Mouse (Mus musculus) kidney, embryonic 16.5 days (tissue): ENCODE measurements at regions not wholly inside any gene's neighbourhood (a gene's known extent, or its start where the extent isn't known, plus 50 kb on each side); places are given as distances from the start of the nearest gene placed in this dataset.

Experiments
- ATAC-seq: fragments of 200-750 bp; cut with Nextera tagmentation; 2 replicates; pipeline ENCODE4 v1.8.0; 2017; ENCODE audit warnings: moderate TSS enrichment; ENCODE audit not compliant: low FRiP score, low TSS enrichment
- H3K27ac ChIP-seq: fragments of 300-500 bp; sonication (generic); 2 replicates; pipeline ENCODE4 v1.5.1; 2014; ENCODE audit warnings: low read length
- H3K27me3 ChIP-seq: fragments of 300-500 bp; sonication (generic); 2 replicates; pipeline ENCODE4 v1.6.1; 2014; ENCODE audit warnings: low read length, control low read depth, mixed read lengths; ENCODE audit not compliant: insufficient read depth
- H3K36me3 ChIP-seq: fragments of 300-500 bp; sonication (generic); 2 replicates; pipeline ENCODE4 v1.6.1; 2014; ENCODE audit warnings: low read length, control low read depth, mixed read lengths; ENCODE audit not compliant: insufficient read depth
- H3K4me1 ChIP-seq: fragments of 300-500 bp; sonication (generic); 2 replicates; pipeline ENCODE4 v1.6.1; 2014; ENCODE audit warnings: low read length, control low read depth, mixed read lengths; ENCODE audit not compliant: insufficient read depth
- H3K4me2 ChIP-seq: fragments of 300-500 bp; sonication (generic); replicated peaks from 2 replicates; pipeline ENCODE4 v1.6.1; 2014; ENCODE audit warnings: low read depth, low read length
- H3K4me3 ChIP-seq: fragments of 300-500 bp; sonication (generic); 2 replicates; pipeline ENCODE4 v1.5.1; 2014; ENCODE audit warnings: mild to moderate bottlenecking, low read length
- H3K9ac ChIP-seq: fragments of 300-500 bp; sonication (generic); replicated peaks from 2 replicates; pipeline ENCODE4 v1.6.1; 2014; ENCODE audit warnings: low read length
- H3K9me3 ChIP-seq: fragments of 300-500 bp; sonication (generic); 2 replicates; pipeline ENCODE4 v1.6.1; 2016; ENCODE audit warnings: low read length, control low read depth
- WGBS: fragments of 180-500 bp; shearing (Covaris S2); extraction: QIAGEN DNeasy Blood & Tissue Kit; methylation state at CpG from one replicate; pipeline ENCODE4 v1.1.7; 2014; 5-methylcytosine and 5-hydroxymethylcytosine counted together

- no peak for ATAC-seq
- Histone ChIP-seq H3K9me3 (peaks cover 4% of the 10 kb centered on the region; the same call in 1 of the 2 replicates), H3K27ac (no peak overlapping the region), H3K36me3 (no peaks in the 10 kb centered on the region), H3K4me3 (no peak overlapping the region), H3K4me2 (no peak overlapping the region), H3K4me1 (peaks cover 30% of the 10 kb centered on the region), H3K27me3 (no peaks in the 10 kb centered on the region), H3K9ac (no peak overlapping the region)
- WGBS, result 77% methylated on average over 4 of the region's 4 CpGs
These were observed 74.5 kb upstream of the Serp2 start for GRCm38 (mm10) chr14:76631181-76631580.

DNA sequence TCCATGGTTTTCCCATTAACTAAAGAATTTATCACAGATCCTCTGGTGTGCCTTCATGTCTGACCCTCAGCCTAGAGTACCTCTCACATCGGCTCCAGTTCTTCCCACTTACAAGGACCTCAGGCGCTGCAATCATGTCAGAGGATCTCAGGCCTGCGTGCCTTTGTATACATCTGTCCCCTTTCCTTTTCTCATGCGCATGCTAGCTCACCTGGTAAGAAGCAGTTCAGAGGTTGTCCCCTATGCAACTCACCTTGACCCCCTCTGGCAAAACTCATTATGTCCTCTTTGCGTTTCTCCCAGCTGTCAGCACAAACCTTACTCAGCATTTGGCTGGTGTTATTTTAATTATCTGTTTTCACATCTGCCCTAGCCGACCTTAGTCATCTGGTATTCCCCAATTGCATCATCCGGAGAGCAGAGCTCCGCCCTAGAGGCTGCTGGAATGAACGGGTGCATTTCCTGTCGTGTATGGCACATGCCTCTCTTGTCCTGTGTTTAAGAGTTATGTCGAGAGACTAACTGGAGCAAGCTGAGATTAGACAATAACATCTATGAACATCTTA lies 73.3 kb upstream of the Serp2 start:
- Histone ChIP-seq H3K9me3 (peaks cover 4% of the 10 kb centered on the region; the same call in 1 of the 2 replicates), H3K27me3 (no peaks in the 10 kb centered on the region), H3K4me3 (no peak overlapping the region), H3K27ac (no peak overlapping the region), H3K4me1 (peaks cover 41% of the 10 kb centered on the region), H3K4me2 (no peak overlapping the region), H3K9ac (no peak overlapping the region), H3K36me3 (no peaks in the 10 kb centered on the region)
- ATAC-seq, result no peak
- WGBS, result 78% methylated on average over 11 of the region's 11 CpGs

DNA sequence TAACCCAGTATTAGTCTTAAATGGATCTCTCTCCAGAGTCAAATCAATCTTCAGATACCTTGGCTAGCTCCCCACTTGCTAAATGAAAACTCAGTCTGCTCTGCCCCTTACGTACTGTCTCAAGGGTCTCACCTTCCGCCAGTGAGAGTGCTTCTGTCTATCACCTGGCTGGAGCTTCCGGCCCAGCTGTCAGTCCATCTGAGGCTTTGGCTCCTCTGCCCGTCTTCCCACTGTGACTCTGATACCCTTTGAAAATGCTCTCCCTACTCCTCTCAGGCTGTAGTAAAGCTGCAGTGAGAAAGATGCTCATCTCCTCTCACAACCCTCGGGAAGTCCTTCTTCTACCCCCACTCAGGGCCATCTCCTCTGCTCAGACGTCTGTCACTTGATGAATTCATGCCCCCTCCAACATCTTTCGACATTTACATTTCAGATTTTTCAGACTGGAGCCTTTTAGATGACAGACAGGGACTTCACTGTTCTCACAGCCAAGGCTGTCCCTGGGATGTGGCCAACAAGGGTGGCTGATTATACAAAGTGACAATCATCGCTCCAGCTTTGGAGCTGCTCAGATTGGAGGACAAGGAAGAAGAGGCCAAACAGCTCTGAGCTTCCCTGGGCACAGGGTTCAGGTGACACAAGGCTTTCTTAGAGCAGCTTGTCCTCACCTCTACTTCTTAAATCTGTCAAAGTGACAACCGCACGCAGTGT lies 71.6 kb upstream of the Serp2 start:
- Histone ChIP-seq H3K9me3 (peaks cover 4% of the 10 kb centered on the region; the same call in 1 of the 2 replicates), H3K36me3 (no peaks in the 10 kb centered on the region), H3K27ac (peak overlapping the region; percentile 40), H3K9ac (no peak overlapping the region), H3K27me3 (no peaks in the 10 kb centered on the region), H3K4me1 (peaks cover 52% of the 10 kb centered on the region), H3K4me3 (no peak overlapping the region), H3K4me2 (no peak overlapping the region)
- ATAC-seq, result 0 out of 2 replicates have a peak, but pooled peaks have one; percentile 46
- 65% methylated on average over 10 of the region's 10 CpGs for WGBS

GRCm38 (mm10) chr14:76625589-76626368 lies 69.1 kb upstream of the Serp2 start:
- Histone ChIP-seq H3K36me3 (no peaks in the 10 kb centered on the region), H3K9me3 (peaks cover 4% of the 10 kb centered on the region; the same call in 1 of the 2 replicates), H3K4me3 (no peak overlapping the region), H3K27ac (no peak overlapping the region), H3K9ac (peak overlapping the region; percentile 19; the same call in 1 of the 2 replicates), H3K27me3 (no peaks in the 10 kb centered on the region), H3K4me1 (peaks cover 50% of the 10 kb centered on the region), H3K4me2 (no peak overlapping the region)
- WGBS, result 70% methylated on average over 10 of the region's 10 CpGs
- no peak for ATAC-seq

DNA sequence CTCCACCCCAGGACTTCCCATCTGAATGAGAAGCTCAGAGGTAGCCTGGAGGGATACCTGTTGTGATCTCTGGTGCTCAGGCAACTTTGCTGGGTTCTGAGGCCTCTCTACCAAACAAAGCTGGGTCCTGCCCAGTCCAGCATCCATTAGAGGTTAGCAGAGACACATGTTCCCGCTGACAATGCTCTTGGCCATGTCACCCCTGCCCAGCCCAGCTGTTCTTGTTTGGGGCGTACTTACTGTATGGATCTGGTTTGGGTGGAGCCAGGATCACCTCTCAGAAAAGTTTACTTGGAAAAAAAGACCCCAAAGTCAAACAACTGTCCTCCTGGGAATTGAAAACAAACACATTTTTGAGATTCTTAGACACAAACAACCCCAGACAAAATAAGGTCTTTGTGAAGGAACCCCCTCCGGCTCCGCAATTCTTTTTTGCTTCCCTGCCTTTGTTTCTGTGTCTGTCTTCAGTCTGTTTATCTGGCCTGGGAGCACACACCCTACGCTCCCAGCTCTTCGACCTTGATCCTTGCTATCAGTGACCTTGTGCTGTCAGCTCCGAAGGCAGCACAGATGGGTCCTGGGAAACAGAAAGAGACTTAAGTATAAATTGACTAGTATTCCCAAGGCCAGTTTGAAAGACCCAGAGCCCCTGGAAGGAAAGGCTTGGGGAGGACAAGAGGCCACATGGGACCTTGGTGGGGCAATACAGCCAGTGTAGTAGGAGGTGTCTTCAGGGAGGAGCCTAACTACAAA lies 68.1 kb upstream of the Serp2 start:
- peak overlapping the region; percentile 19; the same call in 1 of the 2 replicates for H3K9ac ChIP-seq
- ATAC-seq, result no peak
- H3K4me1 ChIP-seq, result peaks cover 50% of the 10 kb centered on the region
- peaks cover 4% of the 10 kb centered on the region; the same call in 1 of the 2 replicates for H3K9me3 ChIP-seq
- no peaks in the 10 kb centered on the region for H3K36me3 ChIP-seq
- H3K4me2 ChIP-seq, result no peak overlapping the region
- 65% methylated on average over 7 of the region's 7 CpGs for WGBS
- no peaks in the 10 kb centered on the region for H3K27me3 ChIP-seq
- H3K27ac ChIP-seq, result peak overlapping the region; percentile 47; the same call in 1 of the 2 replicates
- no peak overlapping the region for H3K4me3 ChIP-seq

- Histone ChIP-seq H3K4me2 (peak overlapping the region; percentile 43), H3K9me3 (no peaks in the 10 kb centered on the region), H3K4me3 (no peak overlapping the region), H3K36me3 (no peaks in the 10 kb centered on the region), H3K9ac (peak overlapping the region; percentile 50; the same call in 1 of the 2 replicates), H3K27me3 (no peaks in the 10 kb centered on the region), H3K27ac (peak overlapping the region; percentile 92), H3K4me1 (peaks cover 48% of the 10 kb centered on the region)
- WGBS, result 17% methylated on average over 10 of the region's 10 CpGs
- no peak for ATAC-seq
These were observed 66.8 kb upstream of the Serp2 start for GRCm38 (mm10) chr14:76623371-76623988.

DNA sequence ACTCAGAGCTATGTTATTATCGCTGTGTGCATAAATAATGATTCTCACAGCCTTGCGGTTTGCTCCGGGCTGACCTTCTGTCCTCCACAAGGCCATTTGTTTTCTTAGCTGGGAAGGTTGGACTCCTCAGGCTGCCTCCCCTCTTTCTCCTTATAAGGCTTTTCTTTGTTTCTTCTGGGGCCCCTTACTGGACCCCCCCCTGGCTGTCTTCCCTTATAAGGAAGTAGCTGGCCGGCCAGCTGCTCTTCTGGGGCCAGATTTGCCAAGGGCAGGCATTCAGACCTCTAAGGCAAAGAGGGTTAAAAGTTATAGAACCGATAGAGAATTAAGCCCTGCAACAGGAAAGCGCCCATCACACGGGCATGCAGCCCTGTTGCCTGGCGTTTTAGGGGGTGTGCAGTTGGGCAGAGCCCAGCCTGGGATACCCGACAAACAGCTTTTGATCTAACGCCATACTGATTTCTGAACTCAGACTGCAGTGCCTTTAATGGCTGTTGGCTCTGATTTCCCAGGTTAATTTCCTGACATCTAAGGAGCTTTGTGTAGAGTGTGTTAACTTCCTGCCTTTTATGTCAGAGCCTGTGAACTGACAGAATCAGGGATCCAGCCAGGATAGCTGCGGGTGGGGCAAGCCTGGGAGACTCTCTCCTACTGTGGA lies 66.1 kb upstream of the Serp2 start:
- Histone ChIP-seq H3K9ac (peak overlapping the region; percentile 50; the same call in 1 of the 2 replicates), H3K27me3 (no peaks in the 10 kb centered on the region), H3K9me3 (no peaks in the 10 kb centered on the region), H3K4me2 (peak overlapping the region; percentile 43), H3K36me3 (no peaks in the 10 kb centered on the region), H3K4me3 (no peak overlapping the region), H3K27ac (peak overlapping the region; percentile 92), H3K4me1 (peaks cover 44% of the 10 kb centered on the region)
- peak; percentile 77 for ATAC-seq
- WGBS, result 1% methylated on average over 11 of the region's 11 CpGs

DNA sequence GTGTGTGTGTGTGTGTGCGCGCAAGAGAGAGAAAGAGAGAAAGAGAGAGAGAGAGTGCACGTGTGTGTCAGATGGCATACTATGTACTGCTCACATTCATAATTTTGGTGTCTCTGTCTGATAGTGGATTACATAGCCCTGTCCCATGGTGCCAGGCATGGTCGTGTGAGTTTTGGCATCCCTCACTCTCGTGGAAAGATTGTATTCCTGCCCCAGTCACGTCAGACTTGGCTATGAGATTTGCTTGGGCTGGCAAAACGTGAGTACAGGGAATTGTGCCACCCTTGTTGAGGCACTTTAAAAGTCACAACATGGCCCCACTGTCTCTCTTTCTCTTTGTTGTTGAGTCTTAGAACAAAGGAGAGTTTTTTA lies 62.3 kb upstream of the Serp2 start:
- no peaks in the 10 kb centered on the region for H3K27me3 ChIP-seq
- H3K4me1 ChIP-seq, result peaks cover 25% of the 10 kb centered on the region
- no peak overlapping the region for H3K27ac ChIP-seq
- no peaks in the 10 kb centered on the region for H3K36me3 ChIP-seq
- 81% methylated on average over 7 of the region's 7 CpGs for WGBS
- no peak overlapping the region for H3K4me3 ChIP-seq
- no peaks in the 10 kb centered on the region for H3K9me3 ChIP-seq
- H3K4me2 ChIP-seq, result no peak overlapping the region
- ATAC-seq, result no peak
- H3K9ac ChIP-seq, result no peak overlapping the region
